Mouse (Mus musculus) CH12.LX (cell line): ENCODE results near the gene Klhl3. TPM values are rescaled to one million over a fixed set of nuclear protein-coding genes. Genes with fewer than 3 reads are reported as not detected.

Experiments
- DNase-seq: peaks from one replicate; pipeline ENCODE4 v3.0.0-alpha.2; 2013; ENCODE audit errors: extremely low read depth
- H3K27ac ChIP-seq: 2 replicates; pipeline ENCODE4 v1.5.1; 2012; ENCODE audit warnings: low read depth, mild to moderate bottlenecking, control low read depth, moderate library complexity; ENCODE audit not compliant: insufficient read depth
- H3K27me3 ChIP-seq: replicated peaks from 2 replicates; pipeline ENCODE3; 2012; ENCODE audit warnings: inconsistent platforms
- H3K36me3 ChIP-seq, 2 experiments: replicated peaks in 1 of 2; 2 replicates each; pipeline versions ENCODE3 to v1.6.1; 2012; ENCODE audit warnings: inconsistent platforms in 1 of 2, low read length in 1 of 2, mild to moderate bottlenecking in 1 of 2, mixed read lengths in 1 of 2, moderate library complexity in 1 of 2; ENCODE audit not compliant: control insufficient read depth in 1 of 2, insufficient read depth in 1 of 2
- H3K4me1 ChIP-seq, 2 experiments: 2 replicates each; pipeline ENCODE4 v1.6.1; 2012; ENCODE audit warnings: inconsistent platforms in 1 of 2, moderate library complexity in 1 of 2; ENCODE audit not compliant: insufficient read depth in 2 of 2, control insufficient read depth in 1 of 2
- H3K4me2 ChIP-seq: 2 replicates; pipeline ENCODE4 v1.6.1; 2012; ENCODE audit warnings: low read depth, mild to moderate bottlenecking, control low read depth; ENCODE audit not compliant: poor library complexity, insufficient read depth, severe bottlenecking
- H3K4me3 ChIP-seq, 3 experiments: fragments of 150-350 bp in 1 of 3; sonication (generic) in 1 of 3; replicated peaks in 1 of 3; 2 replicates each; pipeline versions ENCODE3 to v1.5.1; 2011 to 2012; ENCODE audit warnings: low read depth in 2 of 3, low read length in 2 of 3, mild to moderate bottlenecking in 2 of 3, moderate library complexity in 2 of 3, control low read depth in 1 of 3, improper control_type of control experiment in 1 of 3, inconsistent platforms in 1 of 3, mixed read lengths in 1 of 3; ENCODE audit not compliant: poor library complexity in 1 of 3
- H3K79me2 ChIP-seq: replicated peaks from 2 replicates; pipeline ENCODE4 v1.6.1; 2012; ENCODE audit warnings: mild to moderate bottlenecking, moderate library complexity; ENCODE audit not compliant: control insufficient read depth, poor library complexity, insufficient read depth, severe bottlenecking; ENCODE audit errors: extremely low read depth
- H3K9ac ChIP-seq: 2 replicates; pipeline ENCODE4 v1.6.1; 2012; ENCODE audit warnings: low read depth, mild to moderate bottlenecking, control low read depth, moderate library complexity; ENCODE audit not compliant: insufficient read depth
- H3K9me3 ChIP-seq: replicated peaks from 2 replicates; pipeline ENCODE3; 2012; ENCODE audit warnings: low read length, inconsistent platforms, mixed read lengths
- BHLHE40 ChIP-seq: IDR thresholded peaks from 2 replicates; pipeline ENCODE4 v1.6.1; 2011; ENCODE audit warnings: mild to moderate bottlenecking, low read depth, low read length, improper control_type of control experiment
- CTCF ChIP-seq, 2 experiments: IDR thresholded peaks in 1 of 2; conservative IDR thresholded peaks in 1 of 2; 2 replicates each; pipeline ENCODE4 v1.5.1; 2011 to 2012; ENCODE audit warnings: low read depth in 2 of 2, low read length in 2 of 2, improper control_type of control experiment in 1 of 2, inconsistent platforms in 1 of 2, mild to moderate bottlenecking in 1 of 2, moderate library complexity in 1 of 2
- ELF1 ChIP-seq: IDR thresholded peaks from 2 replicates; pipeline ENCODE4 v1.6.1; 2014; ENCODE audit warnings: low read depth, mild to moderate bottlenecking, inconsistent platforms, low read length, improper control_type of control experiment
- ETS1 ChIP-seq: conservative IDR thresholded peaks from 2 replicates; pipeline ENCODE4 v1.6.1; 2012; ENCODE audit warnings: low read depth, mild to moderate bottlenecking, inconsistent platforms, low read length, improper control_type of control experiment, moderate library complexity
- GABPA ChIP-seq: IDR thresholded peaks from 2 replicates; pipeline ENCODE4 v1.6.1; 2012; ENCODE audit warnings: low read depth, low read length, improper control_type of control experiment, inconsistent platforms; ENCODE audit not compliant: insufficient replicate concordance
- JUN ChIP-seq: IDR thresholded peaks from 2 replicates; pipeline ENCODE4 v1.6.1; 2011; ENCODE audit warnings: low read depth, mild to moderate bottlenecking, low read length, improper control_type of control experiment, moderate library complexity; ENCODE audit not compliant: insufficient read depth
- JUND ChIP-seq: conservative IDR thresholded peaks from 2 replicates; pipeline ENCODE4 v1.6.1; 2011; ENCODE audit warnings: low read depth, low read length, improper control_type of control experiment
- KAT2A ChIP-seq: IDR thresholded peaks from 2 replicates; pipeline ENCODE4 v1.6.1; 2012; ENCODE audit warnings: low read length, improper control_type of control experiment, inconsistent platforms; ENCODE audit not compliant: insufficient replicate concordance
- MAFK ChIP-seq: IDR thresholded peaks from 2 replicates; pipeline ENCODE4 v1.6.1; 2011; ENCODE audit warnings: low read length, improper control_type of control experiment; ENCODE audit not compliant: insufficient replicate concordance
- MEF2A ChIP-seq: IDR thresholded peaks from 2 replicates; pipeline ENCODE4 v1.6.1; 2014; ENCODE audit warnings: low read depth, mild to moderate bottlenecking, inconsistent platforms, low read length, improper control_type of control experiment, borderline replicate concordance
- MXI1 ChIP-seq: IDR thresholded peaks from 2 replicates; pipeline ENCODE4 v1.6.1; 2011; ENCODE audit warnings: mild to moderate bottlenecking, low read depth, low read length, improper control_type of control experiment
- NELFE ChIP-seq: IDR thresholded peaks from 2 replicates; pipeline ENCODE4 v1.6.1; 2011; ENCODE audit warnings: low read depth, low read length, improper control_type of control experiment
- NRF1 ChIP-seq: IDR thresholded peaks from 2 replicates; pipeline ENCODE4 v1.6.1; 2014; ENCODE audit warnings: low read depth, mild to moderate bottlenecking, inconsistent platforms, low read length, improper control_type of control experiment, moderate library complexity
- RAD21 ChIP-seq: IDR thresholded peaks from 2 replicates; pipeline ENCODE4 v1.6.1; 2011; ENCODE audit warnings: low read depth, mild to moderate bottlenecking, low read length, improper control_type of control experiment, moderate library complexity
- RCOR1 ChIP-seq: conservative IDR thresholded peaks from 2 replicates; pipeline ENCODE4 v1.6.1; 2012; ENCODE audit warnings: low read depth, mild to moderate bottlenecking, inconsistent platforms, low read length, improper control_type of control experiment
- SIN3A ChIP-seq: IDR thresholded peaks from 2 replicates; pipeline ENCODE4 v1.6.1; 2012; ENCODE audit warnings: low read length, improper control_type of control experiment, inconsistent platforms
- TCF12 ChIP-seq: IDR thresholded peaks from 2 replicates; pipeline ENCODE4 v1.6.1; 2014; ENCODE audit warnings: low read depth, mild to moderate bottlenecking, inconsistent platforms, low read length, improper control_type of control experiment
- USF1 ChIP-seq: IDR thresholded peaks from 2 replicates; pipeline ENCODE4 v1.6.1; 2014; ENCODE audit warnings: low read depth, mild to moderate bottlenecking, inconsistent platforms, low read length, improper control_type of control experiment
- USF2 ChIP-seq: conservative IDR thresholded peaks from 2 replicates; pipeline ENCODE4 v1.6.1; 2011; ENCODE audit warnings: low read depth, low read length, improper control_type of control experiment
- ZC3H11A ChIP-seq: IDR thresholded peaks from 2 replicates; pipeline ENCODE4 v1.6.1; 2012; ENCODE audit warnings: low read depth, mild to moderate bottlenecking, inconsistent platforms, low read length, improper control_type of control experiment
- ZMIZ1 ChIP-seq: IDR thresholded peaks from 2 replicates; pipeline ENCODE4 v1.6.1; 2012; ENCODE audit warnings: low read depth, mild to moderate bottlenecking, inconsistent platforms, low read length, improper control_type of control experiment
- dilution Hi-C: fragments of 300-500 bp; cut with MboI; formaldehyde crosslinking; loops from 2 replicates; pipeline ENCODE4 v1.14.3; 2020; ENCODE audit warnings: low sequenced_read_pairs; ENCODE audit not compliant: extremely low pct_unique_long_range_greater_than_20kb, extremely low pct_ligation_motif_present
- in situ Hi-C: fragments of 300-500 bp; cut with MboI; formaldehyde crosslinking; loops from 3 replicates; pipeline ENCODE4 v1.14.3; 2019; ENCODE audit warnings: low sequenced_read_pairs, low pct_ligation_motif_present, low pct_unique_long_range_greater_than_20kb, mixed read lengths
- polyA plus RNA-seq: library from polyadenylated mRNA; unstranded; fragments of >175 nt; gene quantifications from 2 replicates; pipeline ENCODE4 v1.2.1, GENCODE M21; 2012; ENCODE audit warnings: low read depth; ENCODE audit not compliant: insufficient read length
- total RNA-seq, 2 experiments: library from RNA; depleted of rRNA; stranded (reverse); fragments of 300-350 nt in 1 of 2; fragments of >200 nt in 1 of 2; gene quantifications; 2 replicates each; pipeline ENCODE4 v1.2.3; 2012 to 2014

Gene Klhl3
- total and polyA plus RNA-seq, 3 experiments, result not detected

- Histone ChIP-seq H3K4me2 (no peak overlapping the region), H3K79me2 (no peaks in the 10 kb centered on the region), H3K4me1 (no peaks in the 10 kb centered on the region), H3K9me3 (peaks cover 69% of the 10 kb centered on the region), H3K27ac (no peak overlapping the region), H3K27me3 (no peaks in the 10 kb centered on the region), H3K36me3 (no peaks in the 10 kb centered on the region), H3K4me3 (no peak overlapping the region), H3K9ac (no peak overlapping the region)
- no peak for DNase-seq
- TF ChIP-seq RCOR1 (no peak), USF2 (no peak), ETS1 (no peak), CTCF (conservative IDR thresholded peaks at IDR 0.05 in 1 of 2, IDR thresholded peaks at IDR 0.05 in 1 of 2; ENCODE audit: low read depth in 2 of 2, low read length in 2 of 2) (no peak), NRF1 (no peak), USF1 (no peak), JUND (no peak), SIN3A (no peak), MXI1 (no peak), NELFE (no peak), TCF12 (no peak), KAT2A (no peak)
- dilution Hi-C loops, result no loop called here
- in situ Hi-C loops, result no loop called here
These were observed 104.1 kb downstream of the Klhl3 start for GRCm38 (mm10) chr13:58009275-58009674.

- no peak for TF ChIP-seq NRF1
- TF ChIP-seq USF2, result no peak
- no peak for TF ChIP-seq JUND
- no peak for TF ChIP-seq JUN
- TF ChIP-seq ZMIZ1, result no peak
- TF ChIP-seq BHLHE40, result no peak
- TF ChIP-seq MEF2A, result no peak
- no peak for TF ChIP-seq ZC3H11A
- TF ChIP-seq NELFE, result no peak
- no peak for TF ChIP-seq RAD21
- TF ChIP-seq USF1, result no peak
- no peak for TF ChIP-seq ELF1
- TF ChIP-seq GABPA, result no peak
- TF ChIP-seq KAT2A, result no peak
- no peak for TF ChIP-seq SIN3A
- no peak for TF ChIP-seq MAFK
- TF ChIP-seq, all 38 proteins: peak for 0
- H3K79me2 ChIP-seq, result no peaks in the 10 kb centered on the region
- no peak overlapping the region for H3K9ac ChIP-seq
- H3K27ac ChIP-seq, result no peak overlapping the region
- no peaks in the 10 kb centered on the region for H3K27me3 ChIP-seq
- DNase-seq, result no peak
- H3K36me3 ChIP-seq, result no peaks in the 10 kb centered on the region
- dilution Hi-C loops (no loop called here), in situ Hi-C loops (no loop called here)
- H3K9me3 ChIP-seq, result peaks cover 65% of the 10 kb centered on the region
- H3K4me2 ChIP-seq, result no peak overlapping the region
- no peak overlapping the region for H3K4me3 ChIP-seq
- H3K4me1 ChIP-seq, result no peaks in the 10 kb centered on the region
These were observed 105.4 kb downstream of the Klhl3 start for GRCm38 (mm10) chr13:58008038-58008364.
